Mouse (Mus musculus) lung, embryonic 16.5 days (tissue): ENCODE results near the gene Kantr. TPM values are rescaled to one million over a fixed set of nuclear protein-coding genes. Genes with fewer than 3 reads are reported as not detected.
"Not testable (repeated sequence)": the region's sequence is repeated elsewhere in the genome, so short reads cannot be mapped to it uniquely, and the experiment has no call there.

ENCODE experiments used
- ATAC-seq: fragments of 200-750 bp; cut with Nextera tagmentation; 2 replicates; pipeline ENCODE4 v1.8.0; 2017; ENCODE audit warnings: low read depth, mild to moderate bottlenecking, moderate library complexity
- H3K27ac ChIP-seq: fragments of 300-500 bp; sonication (generic); 2 replicates; pipeline ENCODE4 v1.5.1; 2014; ENCODE audit warnings: mild to moderate bottlenecking, control low read depth, low read length
- H3K27me3 ChIP-seq: fragments of 300-500 bp; sonication (generic); 2 replicates; pipeline ENCODE4 v1.6.1; 2014; ENCODE audit warnings: low read depth, low read length, mixed read lengths; ENCODE audit not compliant: control insufficient read depth, insufficient read depth
- H3K36me3 ChIP-seq: fragments of 300-500 bp; sonication (generic); 2 replicates; pipeline ENCODE4 v1.6.1; 2014; ENCODE audit warnings: low read length; ENCODE audit not compliant: control insufficient read depth, insufficient read depth
- H3K4me1 ChIP-seq: fragments of 300-500 bp; sonication (generic); replicated peaks from 2 replicates; pipeline ENCODE4 v1.6.1; 2014; ENCODE audit warnings: low read length, mixed read lengths; ENCODE audit not compliant: control insufficient read depth, insufficient read depth
- H3K4me2 ChIP-seq: fragments of 300-500 bp; sonication (generic); 2 replicates; pipeline ENCODE4 v1.6.1; 2014; ENCODE audit warnings: low read depth, low read length, control low read depth
- H3K4me3 ChIP-seq: fragments of 300-500 bp; sonication (generic); 2 replicates; pipeline ENCODE4 v1.5.1; 2014; ENCODE audit warnings: mild to moderate bottlenecking, low read length, control low read depth
- H3K9ac ChIP-seq: fragments of 300-500 bp; sonication (generic); 2 replicates; pipeline ENCODE4 v1.6.1; 2014; ENCODE audit warnings: low read length, control low read depth
- H3K9me3 ChIP-seq: fragments of 300-500 bp; sonication (generic); 2 replicates; pipeline ENCODE4 v1.6.1; 2016; ENCODE audit warnings: low read length; ENCODE audit not compliant: control insufficient read depth
- WGBS: fragments of 180-500 bp; shearing (Covaris S2); extraction: QIAGEN DNeasy Blood & Tissue Kit; methylation state at CpG from one replicate; pipeline ENCODE4 v1.1.7; 2014; 5-methylcytosine and 5-hydroxymethylcytosine counted together
- polyA plus RNA-seq: library from polyadenylated mRNA; unstranded; fragments of >200 nt; fragmentation: Nextera tagmentation; extraction: Ambion mirVana; gene quantifications from 2 replicates; pipeline ENCODE4 v1.2.1, GENCODE M21; 2015

Kantr gene
- polyA plus RNA-seq, 1 experiment from 2014 or later = 15.3 TPM

DNA sequence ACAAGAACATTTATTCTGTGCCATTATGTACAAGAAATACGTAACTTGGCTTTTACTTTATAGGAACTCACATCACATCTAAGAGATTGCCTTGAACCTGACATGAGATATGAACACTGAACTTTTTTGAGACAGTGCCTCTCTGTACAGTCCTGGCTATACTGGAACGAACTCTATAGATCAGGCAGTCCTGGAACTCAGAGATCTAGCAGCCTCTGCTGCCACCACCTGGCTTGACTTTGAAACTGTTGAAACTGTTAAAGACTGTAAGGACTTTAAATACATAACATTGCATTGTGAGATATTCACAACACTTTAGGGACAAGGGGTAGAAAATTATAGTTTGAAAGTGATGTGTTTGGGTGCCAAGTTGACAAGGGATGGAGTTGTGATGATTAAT lies 19.4 kb downstream of the Kantr start:
- no peaks in the 10 kb centered on the region for H3K36me3 ChIP-seq
- 51% methylated on average over 2 of the region's 2 CpGs for WGBS
- no peak for ATAC-seq

DNA sequence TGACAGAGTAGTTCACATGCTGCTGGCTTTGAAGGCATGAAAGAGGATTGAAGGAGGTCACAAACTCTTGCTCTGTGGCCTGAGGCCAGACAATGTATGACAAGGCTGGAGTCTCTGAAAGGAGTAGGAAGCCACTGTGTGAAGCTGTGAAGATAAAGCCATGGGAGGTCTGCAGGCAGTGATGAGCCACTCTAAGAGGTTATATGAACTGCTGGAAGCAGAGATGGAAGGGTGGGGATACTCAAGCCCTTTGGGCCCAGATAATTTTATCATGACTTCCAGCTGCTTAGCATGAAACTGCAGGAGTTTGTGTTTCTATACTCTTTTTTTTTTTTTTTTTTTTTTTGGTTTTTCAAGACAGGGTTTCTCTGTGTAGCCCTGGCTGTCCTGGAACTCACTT lies 19.9 kb downstream of the Kantr start:
- ATAC-seq = no peak
- H3K4me3 ChIP-seq = no peak overlapping the region
- peaks cover 2% of the 10 kb centered on the region; the same call in 1 of the 2 replicates for H3K27me3 ChIP-seq
- no peaks in the 10 kb centered on the region for H3K9me3 ChIP-seq
- no peaks in the 10 kb centered on the region for H3K36me3 ChIP-seq
- H3K4me2 ChIP-seq = no peak overlapping the region
- H3K4me1 ChIP-seq = no peaks in the 10 kb centered on the region
- H3K27ac ChIP-seq = no peak overlapping the region
- H3K9ac ChIP-seq = no peak overlapping the region

More for the DNA sequence above, 19.4 kb downstream of the Kantr start:
- Histone ChIP-seq H3K27me3 (peaks cover 2% of the 10 kb centered on the region; the same call in 1 of the 2 replicates), H3K4me2 (no peak overlapping the region), H3K9ac (no peak overlapping the region), H3K4me3 (no peak overlapping the region), H3K9me3 (no peaks in the 10 kb centered on the region), H3K4me1 (no peaks in the 10 kb centered on the region), H3K27ac (no peak overlapping the region)

DNA sequence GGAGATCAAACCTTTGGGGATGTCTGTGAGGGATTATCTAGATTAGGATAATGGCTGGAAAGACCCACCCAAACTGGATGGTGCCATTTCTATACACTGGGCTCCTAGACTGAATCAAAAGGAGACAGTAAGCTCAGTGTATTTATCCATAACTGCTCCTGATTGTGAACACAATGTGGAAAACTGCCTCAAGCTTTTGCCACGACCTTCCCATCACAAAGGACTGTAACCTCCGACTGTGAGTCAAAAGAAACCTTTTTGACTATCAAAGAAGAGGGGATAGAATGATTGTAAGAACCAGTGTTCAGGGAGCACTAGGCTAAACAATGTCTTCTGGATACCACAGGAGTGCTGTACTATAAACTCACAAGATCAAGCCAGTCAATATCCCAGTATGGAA lies 21.1 kb downstream of the Kantr start:
- no peaks in the 10 kb centered on the region for H3K4me1 ChIP-seq
- H3K27me3 ChIP-seq = peaks cover 2% of the 10 kb centered on the region; the same call in 1 of the 2 replicates
- no peak overlapping the region for H3K27ac ChIP-seq
- no peak overlapping the region for H3K4me2 ChIP-seq
- H3K9ac ChIP-seq = no peak overlapping the region
- ATAC-seq = no peak
- H3K9me3 ChIP-seq = no peaks in the 10 kb centered on the region
- H3K36me3 ChIP-seq = no peaks in the 10 kb centered on the region
- 69% methylated on average over 2 of the region's 2 CpGs for WGBS
- no peak overlapping the region for H3K4me3 ChIP-seq

DNA sequence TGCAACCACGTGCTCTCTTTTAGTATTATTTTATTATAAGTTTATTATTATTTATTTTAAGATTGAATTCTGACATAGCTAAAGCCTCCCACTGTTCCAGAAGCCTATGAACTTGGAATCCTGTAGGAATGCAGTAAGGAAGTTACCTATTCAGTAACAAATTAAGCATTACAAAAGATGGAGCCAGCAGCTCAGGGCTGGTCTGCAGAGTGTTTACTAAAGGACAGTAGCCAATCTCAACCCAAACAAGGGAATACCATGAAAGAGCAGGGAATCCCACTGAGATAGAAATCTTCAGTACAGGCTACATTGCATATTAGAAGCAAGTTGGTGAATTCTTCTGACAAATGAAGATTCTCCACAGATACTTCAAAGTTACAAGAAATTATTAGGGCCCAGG lies 40.3 kb downstream of the Kantr start:
- not testable (repeated sequence) for H3K36me3 ChIP-seq, H3K4me3 ChIP-seq, H3K4me2 ChIP-seq, H3K27ac ChIP-seq, H3K4me1 ChIP-seq, H3K27me3 ChIP-seq, H3K9me3 ChIP-seq, H3K9ac ChIP-seq, ATAC-seq
- WGBS = 59% methylated on average over 1 of the region's 1 CpGs

DNA sequence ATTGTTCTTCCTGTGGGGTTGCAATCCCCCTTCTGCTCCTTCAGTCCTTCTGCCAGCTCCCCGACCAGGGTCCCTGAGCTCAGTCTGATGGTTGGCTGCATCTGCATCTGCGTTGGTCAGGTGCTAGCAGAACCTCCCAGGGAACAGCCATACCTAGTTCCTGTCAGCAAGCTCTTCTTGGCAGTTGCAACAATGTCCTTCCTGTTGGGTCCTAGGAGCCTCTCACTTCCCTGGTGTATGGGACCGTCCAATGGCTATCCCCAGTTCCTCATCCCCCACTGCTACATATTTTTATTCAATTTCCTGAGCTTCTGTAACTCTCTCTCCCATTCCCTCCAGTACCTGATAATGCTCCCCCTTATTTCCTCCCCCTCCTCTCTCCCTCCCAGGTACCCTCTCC lies 42.5 kb downstream of the Kantr start:
- Histone ChIP-seq H3K4me1 (no peaks in the 10 kb centered on the region), H3K9ac (no peak overlapping the region), H3K4me2 (no peak overlapping the region), H3K27ac (no peak overlapping the region), H3K4me3 (no peak overlapping the region), H3K27me3 (no peaks in the 10 kb centered on the region), H3K9me3 (no peaks in the 10 kb centered on the region), H3K36me3 (no peaks in the 10 kb centered on the region)
- WGBS = 60% methylated on average over 3 of the region's 3 CpGs
- ATAC-seq = no peak

DNA sequence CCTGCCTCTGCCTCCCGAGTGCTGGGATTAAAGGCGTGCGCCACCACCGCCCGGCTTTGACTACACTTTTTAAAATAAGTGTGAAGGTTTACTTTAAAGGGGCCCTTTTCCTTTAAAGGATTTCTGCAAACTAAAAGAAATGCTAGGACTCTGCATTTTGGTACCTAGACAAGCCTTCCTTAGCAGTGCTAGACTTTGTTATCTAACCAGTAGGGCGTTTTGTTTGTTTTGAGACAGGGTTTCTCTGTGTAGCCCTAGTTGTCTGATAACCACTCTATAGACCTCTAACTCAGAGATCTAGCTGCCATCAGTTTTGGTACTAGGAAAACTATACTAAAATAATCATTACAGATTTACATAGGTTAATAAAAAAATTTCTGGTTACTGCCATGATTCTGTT lies 47.9 kb downstream of the Kantr start:
- Histone ChIP-seq H3K4me1 (no peaks in the 10 kb centered on the region), H3K9me3 (no peaks in the 10 kb centered on the region), H3K36me3 (peaks cover 8% of the 10 kb centered on the region; the same call in 1 of the 2 replicates), H3K9ac (no peak overlapping the region), H3K4me2 (no peak overlapping the region), H3K27me3 (no peaks in the 10 kb centered on the region), H3K4me3 (no peak overlapping the region), H3K27ac (no peak overlapping the region)
- 89% methylated on average over 6 of the region's 6 CpGs for WGBS
- no peak for ATAC-seq

DNA sequence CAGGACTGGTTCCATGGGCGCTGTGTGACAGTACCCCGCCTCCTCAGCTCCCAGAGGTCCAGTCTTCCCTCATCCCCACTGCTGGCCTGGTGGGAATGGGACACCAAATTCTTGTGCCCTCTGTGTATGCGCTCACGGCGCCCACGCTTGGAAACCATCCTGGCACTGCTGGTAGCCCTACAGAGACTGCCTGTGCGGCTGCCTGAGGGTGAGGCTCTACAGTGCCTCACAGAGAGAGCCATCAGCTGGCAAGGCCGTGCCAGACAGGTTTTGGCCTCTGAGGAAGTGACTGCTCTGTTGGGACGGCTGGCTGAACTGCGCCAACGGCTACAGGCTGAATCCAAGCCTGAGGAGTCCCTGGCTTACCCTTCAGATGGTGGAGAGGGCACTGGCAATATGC lies 56.1 kb downstream of the Kantr start:
- Histone ChIP-seq H3K4me1 (no peaks in the 10 kb centered on the region), H3K36me3 (peaks cover 56% of the 10 kb centered on the region), H3K9ac (no peak overlapping the region), H3K4me2 (no peak overlapping the region), H3K4me3 (no peak overlapping the region), H3K27me3 (no peaks in the 10 kb centered on the region), H3K9me3 (no peaks in the 10 kb centered on the region), H3K27ac (no peak overlapping the region)
- 88% methylated on average over 11 of the region's 11 CpGs for WGBS
- no peak for ATAC-seq

Other genes starting within 250 kb of the Kantr start
- 3.6 and 3.8 TPM in 2 replicates for gene Iqsec2, start 183.2 kb downstream of the Kantr start, polyA plus RNA-seq
- gene Kdm5c, start 94.5 kb downstream of the Kantr start, polyA plus RNA-seq = 41.0 and 43.0 TPM in 2 replicates
- 24.9 and 25.8 TPM in 2 replicates for gene Tspyl2, start 14.9 kb upstream of the Kantr start, polyA plus RNA-seq
- gene Gpr173, start 41.2 kb upstream of the Kantr start, polyA plus RNA-seq = 3.0 and 3.1 TPM in 2 replicates
- gene Cldn34a, start 235.8 kb upstream of the Kantr start, polyA plus RNA-seq = not detected in 2 replicates